Mouse (Mus musculus): ENCODE measurements around the gene Tiam1. TPM values are rescaled to one million over a fixed set of nuclear protein-coding genes. Genes with fewer than 3 reads are reported as not detected.

The Tiam1 gene
- polyA plus RNA-seq, 1 experiment from 2014 or later, result 11.5 TPM

GRCm38 (mm10) chr16:89810398-89810797 is 333.2 kb downstream of the Tiam1 start:
- H3K4me1 ChIP-seq (ENCODE audit: insufficient read depth, low read length), result no peaks in the 10 kb centered on the region
- peaks cover 9% of the 10 kb centered on the region for H3K36me3 ChIP-seq (ENCODE audit: insufficient read depth, low read length)
- H3K9me3 ChIP-seq (ENCODE audit: low read length), result no peaks in the 10 kb centered on the region; the same call in 1 of the 2 replicates
- 85% methylated on average over 6 of the region's 6 CpGs for WGBS
- no peak overlapping the region for H3K27ac ChIP-seq (ENCODE audit: low read length)
- H3K9ac ChIP-seq (replicated peaks; ENCODE audit: low read length), result no peak overlapping the region
- no peak overlapping the region for H3K4me2 ChIP-seq (replicated peaks; ENCODE audit: low read depth, low read length)
- no peak for ATAC-seq (ENCODE audit: low FRiP score, low TSS enrichment)
- H3K4me3 ChIP-seq (ENCODE audit: low read length), result no peak overlapping the region
- no peaks in the 10 kb centered on the region for H3K27me3 ChIP-seq (ENCODE audit: insufficient read depth, low read length)

GRCm38 (mm10) chr16:89808168-89808567 is 335.4 kb downstream of the Tiam1 start:
- Histone ChIP-seq H3K27me3 (ENCODE audit: insufficient read depth, low read length) (no peaks in the 10 kb centered on the region), H3K27ac (ENCODE audit: low read length) (no peak overlapping the region), H3K9me3 (ENCODE audit: low read length) (no peaks in the 10 kb centered on the region; the same call in 1 of the 2 replicates), H3K36me3 (ENCODE audit: insufficient read depth, low read length) (peaks cover 18% of the 10 kb centered on the region), H3K4me3 (ENCODE audit: low read length) (no peak overlapping the region), H3K9ac (replicated peaks; ENCODE audit: low read length) (no peak overlapping the region), H3K4me2 (replicated peaks; ENCODE audit: low read depth, low read length) (no peak overlapping the region), H3K4me1 (ENCODE audit: insufficient read depth, low read length) (no peaks in the 10 kb centered on the region)
- no peak for ATAC-seq (ENCODE audit: low FRiP score, low TSS enrichment)
- WGBS, result 81% methylated on average over 13 of the region's 13 CpGs

DNA sequence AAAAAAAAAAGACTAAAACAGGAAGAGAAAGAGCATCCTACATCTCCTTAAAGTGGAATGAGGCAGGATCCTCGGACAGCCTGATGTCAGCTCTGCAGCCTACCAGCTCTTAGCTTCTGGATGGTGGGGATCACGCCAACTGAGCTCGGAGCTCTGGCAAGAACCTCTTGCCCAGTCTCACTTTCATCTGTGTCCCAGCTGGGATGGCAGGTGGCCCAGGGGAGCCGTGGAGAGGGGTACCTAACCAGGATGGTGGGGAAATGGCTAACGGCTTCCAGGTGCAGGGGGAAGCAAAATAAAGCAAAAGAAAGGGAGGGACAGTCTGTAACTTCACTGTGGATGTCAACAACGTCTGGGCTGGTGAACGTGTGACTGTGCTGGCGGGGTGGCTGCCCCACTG is 337.6 kb downstream of the Tiam1 start:
- no peak for ATAC-seq (ENCODE audit: low FRiP score, low TSS enrichment)
- no peaks in the 10 kb centered on the region for H3K4me1 ChIP-seq (ENCODE audit: insufficient read depth, low read length)

GRCm38 (mm10) chr16:89805210-89805609 is 338.4 kb downstream of the Tiam1 start:
- Histone ChIP-seq H3K27me3 (ENCODE audit: insufficient read depth, low read length) (no peaks in the 10 kb centered on the region), H3K36me3 (ENCODE audit: insufficient read depth, low read length) (peaks cover 9% of the 10 kb centered on the region), H3K4me2 (replicated peaks; ENCODE audit: low read depth, low read length) (no peak overlapping the region), H3K4me3 (ENCODE audit: low read length) (no peak overlapping the region), H3K4me1 (ENCODE audit: insufficient read depth, low read length) (no peaks in the 10 kb centered on the region), H3K9me3 (ENCODE audit: low read length) (no peaks in the 10 kb centered on the region), H3K27ac (ENCODE audit: low read length) (no peak overlapping the region), H3K9ac (replicated peaks; ENCODE audit: low read length) (no peak overlapping the region)
- ATAC-seq (ENCODE audit: low FRiP score, low TSS enrichment), result no peak
- 95% methylated on average over 12 of the region's 12 CpGs for WGBS

More for the DNA sequence above, 337.6 kb downstream of the Tiam1 start:
- 62% methylated on average over 8 of the region's 8 CpGs for WGBS
- Histone ChIP-seq H3K4me2 (replicated peaks; ENCODE audit: low read depth, low read length) (no peak overlapping the region), H3K36me3 (ENCODE audit: insufficient read depth, low read length) (peaks cover 11% of the 10 kb centered on the region), H3K27ac (ENCODE audit: low read length) (no peak overlapping the region), H3K27me3 (ENCODE audit: insufficient read depth, low read length) (no peaks in the 10 kb centered on the region), H3K9me3 (ENCODE audit: low read length) (no peaks in the 10 kb centered on the region; the same call in 1 of the 2 replicates), H3K4me3 (ENCODE audit: low read length) (no peak overlapping the region), H3K9ac (replicated peaks; ENCODE audit: low read length) (no peak overlapping the region)

DNA sequence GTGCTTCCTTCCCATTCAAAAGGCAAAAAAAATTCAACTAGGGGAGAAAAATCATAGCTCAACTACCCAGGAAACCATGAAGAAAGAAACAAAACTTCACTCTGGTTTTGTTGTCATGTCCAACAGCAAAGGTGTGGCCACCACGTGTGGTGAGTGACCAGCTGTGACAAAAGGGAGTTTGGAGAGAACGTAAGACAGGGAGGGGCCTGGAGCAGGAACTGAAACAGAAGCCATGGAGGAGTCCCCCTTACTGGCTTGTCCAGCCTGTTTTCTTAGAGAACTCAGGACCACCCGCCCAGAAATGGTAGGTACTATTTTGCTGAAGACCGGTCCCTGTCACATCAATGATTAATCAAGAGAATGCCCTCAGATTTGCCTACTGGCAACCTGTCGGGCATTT is 342.1 kb downstream of the Tiam1 start:
- H3K36me3 ChIP-seq (ENCODE audit: insufficient read depth, low read length), result peaks cover 19% of the 10 kb centered on the region
- 75% methylated on average over 5 of the region's 5 CpGs for WGBS
- no peak overlapping the region for H3K9ac ChIP-seq (replicated peaks; ENCODE audit: low read length)
- no peak overlapping the region for H3K27ac ChIP-seq (ENCODE audit: low read length)
- no peak for ATAC-seq (ENCODE audit: low FRiP score, low TSS enrichment)
- H3K9me3 ChIP-seq (ENCODE audit: low read length), result no peaks in the 10 kb centered on the region
- H3K27me3 ChIP-seq (ENCODE audit: insufficient read depth, low read length), result no peaks in the 10 kb centered on the region
- H3K4me1 ChIP-seq (ENCODE audit: insufficient read depth, low read length), result no peaks in the 10 kb centered on the region
- no peak overlapping the region for H3K4me2 ChIP-seq (replicated peaks; ENCODE audit: low read depth, low read length)
- H3K4me3 ChIP-seq (ENCODE audit: low read length), result no peak overlapping the region

GRCm38 (mm10) chr16:89799772-89800171 is 343.8 kb downstream of the Tiam1 start:
- WGBS, result 79% methylated on average over 12 of the region's 12 CpGs

DNA sequence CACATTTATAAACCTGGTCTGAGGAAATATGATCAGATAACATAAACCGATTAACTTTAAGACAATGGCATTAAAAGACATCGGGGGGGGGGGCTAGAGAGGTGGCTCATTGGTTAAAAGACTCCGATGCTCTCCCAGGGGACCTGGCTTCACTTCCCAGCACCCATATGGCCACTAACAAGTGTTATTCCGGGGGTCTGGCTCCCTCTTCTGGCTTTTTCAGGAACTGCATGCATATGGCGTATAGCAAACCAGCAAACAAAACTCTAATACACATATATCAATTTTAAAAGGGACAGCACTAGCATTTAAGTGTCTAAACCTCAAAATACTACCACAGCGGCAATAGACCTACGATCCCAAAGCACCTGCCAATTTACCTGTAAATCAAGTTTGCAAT is 347.0 kb downstream of the Tiam1 start:
- H3K9ac ChIP-seq (replicated peaks; ENCODE audit: low read length), result no peak overlapping the region
- ATAC-seq (ENCODE audit: low FRiP score, low TSS enrichment), result no peak
- 94% methylated on average over 7 of the region's 7 CpGs for WGBS
- peaks cover 21% of the 10 kb centered on the region for H3K36me3 ChIP-seq (ENCODE audit: insufficient read depth, low read length)
- H3K4me1 ChIP-seq (ENCODE audit: insufficient read depth, low read length), result no peaks in the 10 kb centered on the region
- no peak overlapping the region for H3K4me2 ChIP-seq (replicated peaks; ENCODE audit: low read depth, low read length)
- no peak overlapping the region for H3K27ac ChIP-seq (ENCODE audit: low read length)
- no peak overlapping the region for H3K4me3 ChIP-seq (ENCODE audit: low read length)
- H3K27me3 ChIP-seq (ENCODE audit: insufficient read depth, low read length), result no peaks in the 10 kb centered on the region
- H3K9me3 ChIP-seq (ENCODE audit: low read length), result no peaks in the 10 kb centered on the region

More at GRCm38 (mm10) chr16:89799772-89800171, 343.8 kb downstream of the Tiam1 start:
- Histone ChIP-seq H3K4me3 (ENCODE audit: low read length) (no peak overlapping the region), H3K36me3 (ENCODE audit: insufficient read depth, low read length) (peaks cover 18% of the 10 kb centered on the region), H3K27ac (ENCODE audit: low read length) (no peak overlapping the region), H3K4me2 (replicated peaks; ENCODE audit: low read depth, low read length) (no peak overlapping the region), H3K9ac (replicated peaks; ENCODE audit: low read length) (no peak overlapping the region), H3K4me1 (ENCODE audit: insufficient read depth, low read length) (no peaks in the 10 kb centered on the region), H3K27me3 (ENCODE audit: insufficient read depth, low read length) (no peaks in the 10 kb centered on the region), H3K9me3 (ENCODE audit: low read length) (no peaks in the 10 kb centered on the region)
- no peak for ATAC-seq (ENCODE audit: low FRiP score, low TSS enrichment)

DNA sequence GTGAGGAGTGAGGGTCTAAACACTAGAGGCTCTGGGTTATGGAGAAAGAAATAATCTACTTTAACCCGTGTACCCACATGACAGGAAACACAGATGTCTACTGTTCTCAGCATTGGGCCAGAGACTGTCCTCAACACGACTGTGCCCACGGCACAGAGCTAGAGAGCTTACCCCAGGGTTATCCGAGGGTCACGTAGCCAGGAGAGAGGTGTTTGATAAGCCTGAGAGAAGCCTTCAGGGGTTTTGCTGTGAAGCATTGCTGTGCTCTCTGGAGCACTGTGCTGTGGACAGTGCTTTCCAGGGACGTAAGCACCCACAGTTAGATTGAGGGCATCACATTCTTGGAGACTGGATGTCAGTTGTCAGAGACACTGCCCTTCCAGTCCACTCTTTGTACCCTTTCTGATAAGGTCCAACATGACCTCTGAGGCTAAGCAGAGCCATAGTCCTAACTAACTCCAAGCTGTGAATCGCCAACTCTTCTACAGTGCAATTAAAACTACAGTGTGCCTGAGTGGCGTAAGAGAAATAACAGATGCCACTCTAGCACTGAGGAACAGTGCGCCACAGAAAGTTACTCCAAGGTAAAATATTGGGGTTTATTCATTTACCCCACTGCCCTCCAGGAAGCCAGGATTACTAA is 353.7 kb downstream of the Tiam1 start:
- WGBS, result 90% methylated on average over 9 of the region's 9 CpGs
- no peak overlapping the region for H3K27ac ChIP-seq (ENCODE audit: low read length)

DNA sequence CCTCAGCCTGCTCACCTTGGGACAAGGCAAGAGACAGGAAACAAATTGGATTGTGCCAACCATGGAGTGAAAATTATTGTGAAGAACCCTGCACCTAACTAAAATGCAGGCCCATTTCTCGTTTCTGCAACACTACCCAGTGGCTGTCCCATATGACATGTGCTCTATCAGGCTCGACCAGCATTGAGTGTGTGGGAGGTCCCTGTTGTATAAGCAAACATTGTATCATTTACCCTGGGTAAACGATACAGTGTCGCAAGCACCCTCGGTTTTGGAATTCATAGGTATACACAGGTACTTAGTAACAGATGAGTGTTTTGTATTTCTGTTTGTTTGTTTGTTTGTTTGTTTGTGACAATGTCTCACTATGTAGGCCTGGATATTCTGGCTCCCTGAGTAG is 357.8 kb downstream of the Tiam1 start:
- H3K27me3 ChIP-seq (ENCODE audit: insufficient read depth, low read length), result no peaks in the 10 kb centered on the region
- WGBS, result 47% methylated on average over 5 of the region's 5 CpGs

More for the DNA sequence above, 353.7 kb downstream of the Tiam1 start:
- no peaks in the 10 kb centered on the region for H3K4me1 ChIP-seq (ENCODE audit: insufficient read depth, low read length)
- H3K4me3 ChIP-seq (ENCODE audit: low read length), result no peak overlapping the region
- no peak overlapping the region for H3K4me2 ChIP-seq (replicated peaks; ENCODE audit: low read depth, low read length)
- no peak overlapping the region for H3K9ac ChIP-seq (replicated peaks; ENCODE audit: low read length)
- no peaks in the 10 kb centered on the region for H3K9me3 ChIP-seq (ENCODE audit: low read length)
- H3K36me3 ChIP-seq (ENCODE audit: insufficient read depth, low read length), result peaks cover 29% of the 10 kb centered on the region
- no peak for ATAC-seq (ENCODE audit: low FRiP score, low TSS enrichment)
- no peaks in the 10 kb centered on the region for H3K27me3 ChIP-seq (ENCODE audit: insufficient read depth, low read length)

DNA sequence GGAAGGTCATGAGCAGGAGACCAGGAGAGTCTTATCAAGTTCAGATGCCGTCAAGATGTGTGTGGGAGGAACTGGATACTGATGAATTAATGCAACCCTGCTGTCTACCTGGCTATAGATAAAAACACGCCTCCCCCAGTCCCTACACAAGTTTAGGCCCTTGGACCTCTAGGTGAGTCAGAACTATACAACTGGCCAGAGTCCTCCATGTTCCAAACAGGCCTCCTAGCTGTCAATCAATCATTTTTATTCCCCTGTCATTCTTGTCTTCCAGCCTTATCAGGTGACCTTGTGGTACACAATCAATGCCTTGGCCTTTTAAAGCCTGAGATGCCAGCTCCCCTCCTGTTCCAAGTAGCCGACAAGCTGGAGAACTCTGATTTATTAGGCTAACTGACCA is 363.9 kb downstream of the Tiam1 start:
- H3K4me3 ChIP-seq (ENCODE audit: low read length), result no peak overlapping the region
- H3K9me3 ChIP-seq (ENCODE audit: low read length), result peaks cover 10% of the 10 kb centered on the region
- H3K36me3 ChIP-seq (ENCODE audit: insufficient read depth, low read length), result no peaks in the 10 kb centered on the region
- no peak overlapping the region for H3K9ac ChIP-seq (replicated peaks; ENCODE audit: low read length)
- no peak for ATAC-seq (ENCODE audit: low FRiP score, low TSS enrichment)
- no peaks in the 10 kb centered on the region for H3K27me3 ChIP-seq (ENCODE audit: insufficient read depth, low read length)
- WGBS, result 57% methylated on average over 3 of the region's 3 CpGs
- no peaks in the 10 kb centered on the region for H3K4me1 ChIP-seq (ENCODE audit: insufficient read depth, low read length)
- H3K27ac ChIP-seq (ENCODE audit: low read length), result no peak overlapping the region
- H3K4me2 ChIP-seq (replicated peaks; ENCODE audit: low read depth, low read length), result no peak overlapping the region

More for the DNA sequence above, 357.8 kb downstream of the Tiam1 start:
- no peak for ATAC-seq (ENCODE audit: low FRiP score, low TSS enrichment)
- H3K4me1 ChIP-seq (ENCODE audit: insufficient read depth, low read length), result no peaks in the 10 kb centered on the region
- peaks cover 10% of the 10 kb centered on the region for H3K9me3 ChIP-seq (ENCODE audit: low read length)
- H3K9ac ChIP-seq (replicated peaks; ENCODE audit: low read length), result no peak overlapping the region
- peaks cover 18% of the 10 kb centered on the region for H3K36me3 ChIP-seq (ENCODE audit: insufficient read depth, low read length)
- H3K27ac ChIP-seq (ENCODE audit: low read length), result no peak overlapping the region
- H3K4me2 ChIP-seq (replicated peaks; ENCODE audit: low read depth, low read length), result no peak overlapping the region
- no peak overlapping the region for H3K4me3 ChIP-seq (ENCODE audit: low read length)
